Mouse (Mus musculus) frontal cortex, postnatal 25 days (tissue): ENCODE results near the gene Prkd2.

Experiments
- DNase-seq, 2 experiments: peaks; one replicate each; pipeline ENCODE4 v3.0.0; 2022; ENCODE audit warnings: low spot score in 2 of 2

Gene Prkd2

GRCm38 (mm10) chr7:16826571-16826970 is 16.1 kb upstream of the Prkd2 start:
- no peak for DNase-seq

- DNase-seq = no peak
Observed at GRCm38 (mm10) chr7:16827274-16827673, 15.4 kb upstream of the Prkd2 start.

- no peak for DNase-seq
Observed at GRCm38 (mm10) chr7:16830449-16830848, 12.3 kb upstream of the Prkd2 start.

- no peak for DNase-seq
Observed at GRCm38 (mm10) chr7:16837916-16838803, 4.5 kb upstream of the Prkd2 start.

- DNase-seq = no peak
Observed at GRCm38 (mm10) chr7:16838804-16839426, 3.8 kb upstream of the Prkd2 start.

GRCm38 (mm10) chr7:16839427-16840108 is 3.1 kb upstream of the Prkd2 start:
- DNase-seq = no peak

GRCm38 (mm10) chr7:16840109-16840491 is 2.6 kb upstream of the Prkd2 start:
- DNase-seq = no peak

GRCm38 (mm10) chr7:16841078-16841477 is 1.6 kb upstream of the Prkd2 start:
- no peak for DNase-seq

GRCm38 (mm10) chr7:16841561-16842560 is 841 bp upstream of the Prkd2 start:
- DNase-seq = no peak

GRCm38 (mm10) chr7:16843441-16844171 is 904 bp downstream of the Prkd2 start:
- no peak for DNase-seq

- no peak for DNase-seq
Observed at GRCm38 (mm10) chr7:16844696-16845071, 2.0 kb downstream of the Prkd2 start.

GRCm38 (mm10) chr7:16845072-16845819 is 2.5 kb downstream of the Prkd2 start:
- DNase-seq = no peak

GRCm38 (mm10) chr7:16845820-16846167 is 3.1 kb downstream of the Prkd2 start:
- DNase-seq = no peak

- DNase-seq = no peak
Observed at GRCm38 (mm10) chr7:16846775-16847174, 4.1 kb downstream of the Prkd2 start.

- no peak for DNase-seq
Observed at GRCm38 (mm10) chr7:16847507-16847906, 4.8 kb downstream of the Prkd2 start.

- peak; percentile 65 to 68 for DNase-seq
Observed at GRCm38 (mm10) chr7:16848579-16848978, 5.9 kb downstream of the Prkd2 start.

GRCm38 (mm10) chr7:16851636-16852035 is 8.9 kb downstream of the Prkd2 start:
- no peak for DNase-seq

- DNase-seq = no peak
Observed at GRCm38 (mm10) chr7:16853302-16853831, 10.7 kb downstream of the Prkd2 start.

GRCm38 (mm10) chr7:16858336-16858735 is 15.6 kb downstream of the Prkd2 start:
- no peak for DNase-seq
